Mouse (Mus musculus) gastrocnemius, postnatal 14 days (tissue): ENCODE data around the gene Krtap19-4. TPM values are rescaled to one million over a fixed set of nuclear protein-coding genes. Genes with fewer than 3 reads are reported as not detected.

ENCODE experiments used
- DNase-seq: peaks from one replicate; pipeline ENCODE4 v3.0.0; 2021; ENCODE audit warnings: mixed read lengths
- intact Hi-C: fragments of 180-260 bp; cut with DNase I; formaldehyde crosslinking; loops from one replicate; pipeline ENCODE4 v1.15.1; 2025; ENCODE audit warnings: low total_unique reads
- long read RNA-seq, 2 experiments: library from polyadenylated mRNA; stranded (forward); transcript quantifications; one replicate each; pipeline ENCODE4 v2.0.0; 2021
- total RNA-seq, 2 experiments: library from RNA; stranded (reverse); gene quantifications; 2 replicates each; pipeline ENCODE4 v1.2.3; 2021

Krtap19-4 gene
- total RNA-seq, result not detected
- long read RNA-seq, experiment 1, result 0 reads
- long read RNA-seq, experiment 2, result 0 reads

- no peak for DNase-seq
- intact Hi-C loops, result no loop called here
These were observed at the start of gene Krtap19-4 for GRCm38 (mm10) chr16:88884989-88885388. Gene Krtap19-4 (minus strand): TSS chr16:88885089.

GRCm38 (mm10) chr16:88932165-88932564 is 47.3 kb upstream of the Krtap19-4 start, which contains the start of gene Krtap19-9b:
Gene Krtap19-9b (minus strand): TSS chr16:88932265.
- no peak for DNase-seq
- intact Hi-C loops, result no loop called here

DNA sequence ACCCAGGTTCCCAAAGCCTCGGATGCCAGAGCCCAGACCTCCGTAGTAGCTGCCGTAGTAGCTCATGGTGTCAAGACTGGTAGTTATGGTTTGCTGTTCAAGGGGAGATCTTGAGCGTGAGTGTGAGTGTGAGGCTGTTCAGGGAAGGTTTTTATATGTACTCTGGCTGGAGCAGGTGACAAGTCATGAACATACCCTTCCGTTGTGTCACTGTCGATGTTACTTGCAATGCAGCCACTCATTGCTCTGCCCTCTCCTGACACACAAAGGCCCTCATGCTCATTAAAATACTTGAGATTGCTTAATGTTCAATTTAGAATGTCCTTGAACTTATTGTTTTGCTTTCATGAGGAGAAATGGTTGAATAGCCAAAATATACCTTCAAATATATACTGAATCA is 11.5 kb upstream of the Krtap19-4 start, which contains the start of gene Krtap19-5:
Gene Krtap19-5, minus strand, starts transcription at position 101 of the 400 bp plus-strand sequence.
- intact Hi-C loops, result no loop called here
- no peak for DNase-seq

GRCm38 (mm10) chr16:88886870-88887269 is 2.0 kb upstream of the Krtap19-4 start:
- intact Hi-C loops, result no loop called here
- no peak for DNase-seq

DNA sequence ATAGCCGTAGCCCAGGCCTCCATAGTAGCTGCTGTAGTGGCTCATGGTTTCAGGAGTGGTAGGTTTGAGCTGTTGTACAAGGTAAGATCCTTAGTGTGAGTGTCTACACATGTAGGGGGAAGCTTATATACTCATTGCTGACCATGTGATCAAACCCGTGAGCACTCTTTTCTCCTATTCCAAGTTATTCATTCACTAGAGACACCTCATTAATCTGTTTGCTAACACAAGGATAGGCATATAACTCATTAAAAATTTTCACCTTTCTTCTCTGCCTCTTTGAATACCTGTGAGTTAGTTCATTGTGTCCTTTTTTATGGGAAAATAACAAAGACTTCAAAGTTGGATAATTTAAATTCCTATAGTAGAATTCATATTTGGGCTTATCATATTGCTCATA is 7.0 kb downstream of the Krtap19-4 start, which contains the start of gene Krtap19-3:
Gene Krtap19-3, minus strand, starts transcription at position 101 of the 400 bp plus-strand sequence.
- intact Hi-C loops, result no loop called here
- DNase-seq, result no peak

DNA sequence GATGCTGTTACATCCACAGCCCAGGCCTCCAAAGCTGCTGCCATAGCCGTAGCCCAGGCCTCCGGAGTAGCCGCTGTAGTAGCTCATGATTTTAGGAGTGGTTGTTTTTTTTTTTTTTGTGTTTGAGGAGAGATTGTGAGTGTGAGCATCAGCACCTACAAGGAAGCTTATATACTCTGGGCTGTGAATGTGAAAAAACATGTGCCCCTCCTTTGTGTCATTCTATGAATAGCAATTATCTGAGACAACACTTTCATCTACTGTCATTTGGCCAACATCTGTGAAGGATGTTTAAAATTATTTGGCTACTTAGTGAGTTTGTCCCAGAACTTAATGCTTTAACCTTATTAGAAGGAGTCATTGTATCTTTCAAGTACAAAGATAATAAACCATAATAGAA is 10.7 kb downstream of the Krtap19-4 start, which contains the start of gene Krtap19-2:
Gene Krtap19-2, minus strand, starts transcription at position 101 of the 400 bp plus-strand sequence.
- intact Hi-C loops, result no loop called here
- no peak for DNase-seq

- intact Hi-C loops, result no loop called here
- no peak for DNase-seq
These were observed 15.6 kb downstream of the Krtap19-4 start, which contains the start of gene Krtap19-1 for GRCm38 (mm10) chr16:88869311-88869710. Gene Krtap19-1 (minus strand): TSS chr16:88869411.

GRCm38 (mm10) chr16:88864887-88865407 is 19.9 kb downstream of the Krtap19-4 start:
- intact Hi-C loops, result no loop called here
- DNase-seq, result no peak

- DNase-seq, result no peak
- intact Hi-C loops, result no loop called here
These were observed 33.4 kb downstream of the Krtap19-4 start for GRCm38 (mm10) chr16:88851450-88851849.

- intact Hi-C loops, result no loop called here
These were observed 36.3 kb downstream of the Krtap19-4 start for GRCm38 (mm10) chr16:88848558-88848957.

GRCm38 (mm10) chr16:88847363-88847762 is 37.5 kb downstream of the Krtap19-4 start:
- intact Hi-C loops, result no loop called here

More at GRCm38 (mm10) chr16:88848558-88848957, 36.3 kb downstream of the Krtap19-4 start:
- no peak for DNase-seq

More at GRCm38 (mm10) chr16:88847363-88847762, 37.5 kb downstream of the Krtap19-4 start:
- no peak for DNase-seq

Other genes with a start within 250 kb of the Krtap19-4 start
- gene Krtap26-1, start 237.3 kb downstream of the Krtap19-4 start, total RNA-seq, result not detected
- not detected for gene Krtap27-1, start 213.4 kb downstream of the Krtap19-4 start, total RNA-seq
- not detected for gene 2310061N02Rik, start 177.1 kb downstream of the Krtap19-4 start, total RNA-seq
- not detected for gene Krtap13-1, start 156.2 kb downstream of the Krtap19-4 start, total RNA-seq
- gene Krtap13, start 133.5 kb downstream of the Krtap19-4 start, total RNA-seq, result not detected
- gene 2310034C09Rik, start 126.2 kb downstream of the Krtap19-4 start, total RNA-seq, result not detected
- gene 2310057N15Rik, start 110.9 kb downstream of the Krtap19-4 start, total RNA-seq, result not detected
- gene Gm5965, start 107.2 kb downstream of the Krtap19-4 start, total RNA-seq, result not detected
- not detected for gene Gm20741, start 72.9 kb downstream of the Krtap19-4 start, total RNA-seq
- gene Krtap15, start 64.9 kb downstream of the Krtap19-4 start, total RNA-seq, result not detected
- gene Krtap14, start 58.9 kb downstream of the Krtap19-4 start, total RNA-seq, result not detected
- not detected for gene Krtap19-1, start 15.7 kb downstream of the Krtap19-4 start, total RNA-seq
- gene Krtap19-2, start 10.8 kb downstream of the Krtap19-4 start, total RNA-seq, result not detected
- gene Krtap19-3, start 7.1 kb downstream of the Krtap19-4 start, total RNA-seq, result not detected
- gene Krtap19-5, start 11.4 kb upstream of the Krtap19-4 start, total RNA-seq, result not detected
- gene Krtap19-9b, start 47.2 kb upstream of the Krtap19-4 start, total RNA-seq, result not detected
- gene Krtap16-3, start 77.8 kb upstream of the Krtap19-4 start, total RNA-seq, result not detected
- not detected for gene Krtap22-2, start 125.7 kb upstream of the Krtap19-4 start, total RNA-seq
- not detected for gene Gm10229, start 130.2 kb upstream of the Krtap19-4 start, total RNA-seq
- not detected for gene Krtap6-1, start 146.6 kb upstream of the Krtap19-4 start, total RNA-seq
- gene Gm10228, start 156.4 kb upstream of the Krtap19-4 start, total RNA-seq, result not detected
- not detected for gene Krtap6-5, start 162.8 kb upstream of the Krtap19-4 start, total RNA-seq
- not detected for gene 1110025L11Rik, start 178.9 kb upstream of the Krtap19-4 start, total RNA-seq
- not detected for gene Krtap6-3, start 198.9 kb upstream of the Krtap19-4 start, total RNA-seq